Mouse (Mus musculus) ES-Bruce4 (cell line): ENCODE measurements around the gene Slc44a1. TPM values are rescaled to one million over a fixed set of nuclear protein-coding genes. Genes with fewer than 3 reads are reported as not detected.

Experiments
- H3K27ac ChIP-seq: 2 replicates; pipeline ENCODE4 v1.5.1; 2012; ENCODE audit warnings: low read length, inconsistent platforms; ENCODE audit not compliant: insufficient read depth
- H3K27me3 ChIP-seq: 2 replicates; pipeline ENCODE4 v1.6.1; 2012; ENCODE audit warnings: mild to moderate bottlenecking, low read length, inconsistent platforms; ENCODE audit not compliant: control insufficient read depth, poor library complexity, insufficient read depth, severe bottlenecking
- H3K36me3 ChIP-seq: 2 replicates; pipeline ENCODE4 v1.6.1; 2012; ENCODE audit warnings: inconsistent platforms, mild to moderate bottlenecking, low read length, moderate library complexity; ENCODE audit not compliant: control insufficient read depth, poor library complexity, insufficient read depth, severe bottlenecking
- H3K4me1 ChIP-seq: one replicate; pipeline ENCODE4 v1.8.1; 2011; ENCODE audit warnings: low read length; ENCODE audit not compliant: control insufficient read depth, insufficient read depth
- H3K4me3 ChIP-seq: 2 replicates; pipeline ENCODE4 v1.5.1; 2011; ENCODE audit warnings: low read depth, mild to moderate bottlenecking, low read length
- H3K9ac ChIP-seq: 2 replicates; pipeline ENCODE4 v1.6.1; 2012; ENCODE audit warnings: low read depth, mild to moderate bottlenecking, inconsistent platforms; ENCODE audit not compliant: poor library complexity, severe bottlenecking
- H3K9me3 ChIP-seq: replicated peaks from 2 replicates; pipeline ENCODE4 v1.6.1; 2012; ENCODE audit warnings: mild to moderate bottlenecking, low read length, inconsistent platforms; ENCODE audit not compliant: control insufficient read depth, poor library complexity, insufficient read depth, severe bottlenecking
- CTCF ChIP-seq: IDR thresholded peaks from one replicate; pipeline ENCODE4 v1.8.1; 2011; ENCODE audit warnings: low read depth, low read length
- EP300 ChIP-seq: IDR thresholded peaks from 2 replicates; pipeline ENCODE4 v1.6.1; 2011; ENCODE audit warnings: low read depth, low read length; ENCODE audit not compliant: insufficient read depth
- POLR2A ChIP-seq: IDR thresholded peaks from one replicate; pipeline ENCODE4 v1.8.1; 2011; ENCODE audit warnings: low read length; ENCODE audit not compliant: insufficient read depth
- polyA plus RNA-seq: library from polyadenylated mRNA; stranded (reverse); fragments of >200 nt; gene quantifications from 2 replicates; pipeline ENCODE4 v1.2.4, GENCODE M21; 2011; ENCODE audit warnings: low read depth; ENCODE audit not compliant: missing spikeins, insufficient read depth, insufficient read length

Slc44a1 gene
- polyA plus RNA-seq, 1 experiment: 89.9 TPM

GRCm38 (mm10) chr4:53488803-53489202 is 48.6 kb downstream of the Slc44a1 start:
- Histone ChIP-seq H3K36me3 (no peaks in the 10 kb centered on the region; the same call in 1 of the 2 replicates), H3K27me3 (no peaks in the 10 kb centered on the region), H3K4me3 (no peak overlapping the region), H3K9me3 (no peaks in the 10 kb centered on the region), H3K9ac (no peak overlapping the region), H3K27ac (no peak overlapping the region), H3K4me1 (peaks cover 8% of the 10 kb centered on the region)
- TF ChIP-seq POLR2A: no peak
- TF ChIP-seq EP300: no peak
- no peak for TF ChIP-seq CTCF

- no peak for TF ChIP-seq EP300
- TF ChIP-seq CTCF: no peak
- TF ChIP-seq POLR2A: no peak
- H3K27ac ChIP-seq: peak overlapping the region; percentile 83
- no peaks in the 10 kb centered on the region for H3K9me3 ChIP-seq
- H3K36me3 ChIP-seq: no peaks in the 10 kb centered on the region; the same call in 1 of the 2 replicates
- no peak overlapping the region for H3K4me3 ChIP-seq
- H3K4me1 ChIP-seq: peaks cover 8% of the 10 kb centered on the region
- H3K9ac ChIP-seq: no peak overlapping the region
- H3K27me3 ChIP-seq: no peaks in the 10 kb centered on the region
These were observed 50.2 kb downstream of the Slc44a1 start for GRCm38 (mm10) chr4:53490371-53490770.

GRCm38 (mm10) chr4:53491269-53491668 is 51.1 kb downstream of the Slc44a1 start:
- Histone ChIP-seq H3K36me3 (no peaks in the 10 kb centered on the region; the same call in 1 of the 2 replicates), H3K27ac (no peak overlapping the region), H3K27me3 (no peaks in the 10 kb centered on the region), H3K9ac (no peak overlapping the region), H3K9me3 (no peaks in the 10 kb centered on the region), H3K4me3 (no peak overlapping the region), H3K4me1 (peaks cover 8% of the 10 kb centered on the region)
- TF ChIP-seq EP300 (no peak), CTCF (no peak), POLR2A (no peak)

GRCm38 (mm10) chr4:53495646-53496045 is 55.4 kb downstream of the Slc44a1 start:
- no peak overlapping the region for H3K9ac ChIP-seq
- peaks cover 2% of the 10 kb centered on the region for H3K4me1 ChIP-seq
- peaks cover 2% of the 10 kb centered on the region; the same call in 1 of the 2 replicates for H3K36me3 ChIP-seq

GRCm38 (mm10) chr4:53502764-53503163 is 62.6 kb downstream of the Slc44a1 start:
- no peaks in the 10 kb centered on the region for H3K27me3 ChIP-seq
- no peak for TF ChIP-seq POLR2A
- no peak for TF ChIP-seq EP300
- no peak for TF ChIP-seq CTCF
- peaks cover 2% of the 10 kb centered on the region; the same call in 1 of the 2 replicates for H3K36me3 ChIP-seq
- H3K4me1 ChIP-seq: no peaks in the 10 kb centered on the region
- no peak overlapping the region for H3K9ac ChIP-seq
- H3K27ac ChIP-seq: no peak overlapping the region
- H3K4me3 ChIP-seq: no peak overlapping the region
- H3K9me3 ChIP-seq: no peaks in the 10 kb centered on the region

More at GRCm38 (mm10) chr4:53495646-53496045, 55.4 kb downstream of the Slc44a1 start:
- TF ChIP-seq CTCF (no peak), POLR2A (no peak), EP300 (no peak)
- H3K27me3 ChIP-seq: no peaks in the 10 kb centered on the region
- no peak overlapping the region for H3K27ac ChIP-seq
- H3K9me3 ChIP-seq: no peaks in the 10 kb centered on the region
- H3K4me3 ChIP-seq: no peak overlapping the region

- Histone ChIP-seq H3K9me3 (no peaks in the 10 kb centered on the region), H3K4me3 (no peak overlapping the region), H3K27ac (no peak overlapping the region), H3K9ac (no peak overlapping the region), H3K27me3 (no peaks in the 10 kb centered on the region), H3K4me1 (peaks cover 2% of the 10 kb centered on the region), H3K36me3 (no peaks in the 10 kb centered on the region; the same call in 1 of the 2 replicates)
- TF ChIP-seq EP300 (no peak), CTCF (no peak), POLR2A (no peak)
These were observed 72.1 kb downstream of the Slc44a1 start for GRCm38 (mm10) chr4:53512131-53512916.
